Mouse (Mus musculus) C2C12 (cell line): Measurements from ENCODE around the gene Smpdl3a.

Source experiments
- CEBPB ChIP-seq: IDR thresholded peaks from one replicate; pipeline ENCODE4 v1.6.1; 2011; ENCODE audit warnings: low read depth, mild to moderate bottlenecking, control low read depth, moderate library complexity
- CTCF ChIP-seq: IDR thresholded peaks from one replicate; pipeline ENCODE4 v1.5.1; 2011; ENCODE audit not compliant: control insufficient read depth, insufficient read depth, insufficient read length
- FOSL1 ChIP-seq: IDR thresholded peaks from one replicate; pipeline ENCODE4 v1.8.0; 2011; ENCODE audit warnings: mild to moderate bottlenecking, low read length; ENCODE audit not compliant: poor library complexity, insufficient read depth, severe bottlenecking
- MAX ChIP-seq: IDR thresholded peaks from one replicate; pipeline ENCODE4 v1.6.1; 2011; ENCODE audit warnings: mild to moderate bottlenecking, control low read depth
- MYOD1 ChIP-seq: IDR thresholded peaks from one replicate; pipeline ENCODE4 v1.6.1; 2011; ENCODE audit warnings: low read depth; ENCODE audit not compliant: control insufficient read depth, insufficient read length
- USF1 ChIP-seq: IDR thresholded peaks from one replicate; pipeline ENCODE4 v1.6.1; 2011; ENCODE audit warnings: low read depth, mild to moderate bottlenecking, control low read depth, moderate library complexity

GRCm38 (mm10) chr10:57841638-57842509 lies 47.7 kb downstream of the Smpdl3a start:
- TF ChIP-seq CTCF: peak; percentile 43
- no peak for TF ChIP-seq MAX
- no peak for TF ChIP-seq CEBPB
- no peak for TF ChIP-seq USF1
- no peak for TF ChIP-seq MYOD1
- TF ChIP-seq FOSL1: no peak
